Mouse (Mus musculus) MEL (cell line): Measurements from ENCODE around the gene Peli2. TPM values are rescaled to one million over a fixed set of nuclear protein-coding genes. Genes with fewer than 3 reads are reported as not detected.

Experiments
- DNase-seq: peaks from one replicate; pipeline ENCODE4 v3.0.0; 2011; ENCODE audit warnings: low read depth, low spot score
- H3K27ac ChIP-seq: 2 replicates; pipeline ENCODE4 v1.5.1; 2012; ENCODE audit warnings: low read depth, mild to moderate bottlenecking, control low read depth, low read length, moderate library complexity; ENCODE audit not compliant: control insufficient read depth
- H3K27me3 ChIP-seq, 2 experiments: fragments of 150-350 bp in 1 of 2; sonication (generic) in 1 of 2; 2 replicates each; pipeline ENCODE4 v1.6.1; 2012; ENCODE audit warnings: low read length in 2 of 2, mild to moderate bottlenecking in 2 of 2, improper control_type of control experiment in 1 of 2, moderate library complexity in 1 of 2; ENCODE audit not compliant: insufficient read depth in 2 of 2, control insufficient read depth in 1 of 2
- H3K36me3 ChIP-seq, 2 experiments: 2 replicates each; pipeline ENCODE4 v1.6.1; 2012 to 2014; ENCODE audit warnings: low read length in 2 of 2, improper control_type of control experiment in 1 of 2, inconsistent platforms in 1 of 2, mild to moderate bottlenecking in 1 of 2; ENCODE audit not compliant: insufficient read depth in 2 of 2, control insufficient read depth in 1 of 2
- H3K4me1 ChIP-seq, 2 experiments: fragments of 150-350 bp in 1 of 2; sonication (generic) in 1 of 2; 2 replicates each; pipeline ENCODE4 v1.6.1; 2012; ENCODE audit warnings: low read length in 2 of 2, improper control_type of control experiment in 1 of 2, mild to moderate bottlenecking in 1 of 2; ENCODE audit not compliant: insufficient read depth in 2 of 2, control insufficient read depth in 1 of 2
- H3K4me3 ChIP-seq, 2 experiments: fragments of 150-350 bp in 1 of 2; sonication (generic) in 1 of 2; 2 replicates each; pipeline ENCODE4 v1.5.1; 2012; ENCODE audit warnings: low read depth in 2 of 2, low read length in 2 of 2, mild to moderate bottlenecking in 2 of 2, moderate library complexity in 2 of 2, control low read depth in 1 of 2, improper control_type of control experiment in 1 of 2; ENCODE audit not compliant: control insufficient read depth in 1 of 2, insufficient read depth in 1 of 2
- H3K79me2 ChIP-seq: 2 replicates; pipeline ENCODE4 v1.6.1; 2012; ENCODE audit warnings: mild to moderate bottlenecking, low read length, moderate library complexity; ENCODE audit not compliant: control insufficient read depth, poor library complexity, insufficient read depth
- H3K9ac ChIP-seq: 2 replicates; pipeline ENCODE4 v1.6.1; 2012; ENCODE audit warnings: low read depth, mild to moderate bottlenecking, control low read depth, low read length, moderate library complexity; ENCODE audit not compliant: control insufficient read depth, poor library complexity, severe bottlenecking
- H3K9me3 ChIP-seq: fragments of 150-350 bp; sonication (generic); replicated peaks from 2 replicates; pipeline ENCODE4 v1.6.1; 2012; ENCODE audit warnings: mild to moderate bottlenecking, low read length, improper control_type of control experiment, moderate library complexity; ENCODE audit not compliant: insufficient read depth
- CHD2 ChIP-seq: IDR thresholded peaks from 2 replicates; pipeline ENCODE4 v1.6.1; 2011; ENCODE audit warnings: low read length, improper control_type of control experiment
- ELF1 ChIP-seq: IDR thresholded peaks from 2 replicates; pipeline ENCODE4 v1.6.1; 2014; ENCODE audit warnings: low read depth, mild to moderate bottlenecking, inconsistent platforms, low read length, improper control_type of control experiment, moderate library complexity
- EP300 ChIP-seq, 2 experiments: IDR thresholded peaks; 2 replicates each; pipeline ENCODE4 v1.6.1; 2011; ENCODE audit warnings: improper control_type of control experiment in 2 of 2, low read length in 2 of 2, low read depth in 1 of 2, mild to moderate bottlenecking in 1 of 2
- JUND ChIP-seq: IDR thresholded peaks from 2 replicates; pipeline ENCODE4 v1.6.1; 2011; ENCODE audit warnings: low read depth, mild to moderate bottlenecking, improper control_type of control experiment, low read length
- MAZ ChIP-seq: IDR thresholded peaks from 2 replicates; pipeline ENCODE4 v1.6.1; 2012; ENCODE audit warnings: low read depth, mild to moderate bottlenecking, inconsistent platforms, low read length, improper control_type of control experiment
- MYB ChIP-seq: IDR thresholded peaks from 2 replicates; pipeline ENCODE4 v1.6.1; 2011; ENCODE audit warnings: mild to moderate bottlenecking, low read depth, low read length, improper control_type of control experiment
- NELFE ChIP-seq: IDR thresholded peaks from 2 replicates; pipeline ENCODE4 v1.6.1; 2011; ENCODE audit warnings: low read depth, low read length, improper control_type of control experiment
- NRF1 ChIP-seq: IDR thresholded peaks from 2 replicates; pipeline ENCODE4 v1.6.1; 2014; ENCODE audit warnings: low read depth, mild to moderate bottlenecking, inconsistent platforms, low read length, improper control_type of control experiment, moderate library complexity; ENCODE audit not compliant: poor library complexity, insufficient read depth, severe bottlenecking
- POLR2A ChIP-seq, 2 experiments: IDR thresholded peaks; 2 replicates each; pipeline ENCODE4 v1.6.1; 2011 to 2012; ENCODE audit warnings: low read length in 2 of 2, mild to moderate bottlenecking in 2 of 2, control low read depth in 1 of 2, improper control_type of control experiment in 1 of 2, low read depth in 1 of 2, moderate library complexity in 1 of 2; ENCODE audit not compliant: control insufficient read depth in 1 of 2, insufficient read depth in 1 of 2, poor library complexity in 1 of 2
- RAD21 ChIP-seq: IDR thresholded peaks from 2 replicates; pipeline ENCODE4 v1.6.1; 2011; ENCODE audit warnings: mild to moderate bottlenecking, low read depth, low read length, improper control_type of control experiment
- RCOR1 ChIP-seq: IDR thresholded peaks from 2 replicates; pipeline ENCODE4 v1.6.1; 2012; ENCODE audit warnings: low read depth, mild to moderate bottlenecking, inconsistent platforms, low read length, improper control_type of control experiment
- SIN3A ChIP-seq: IDR thresholded peaks from 2 replicates; pipeline ENCODE4 v1.6.1; 2012; ENCODE audit warnings: low read length, improper control_type of control experiment, inconsistent platforms
- UBTF ChIP-seq: IDR thresholded peaks from 2 replicates; pipeline ENCODE4 v1.6.1; 2012; ENCODE audit warnings: low read depth, mild to moderate bottlenecking, inconsistent platforms, low read length, improper control_type of control experiment, moderate library complexity, borderline replicate concordance; ENCODE audit not compliant: insufficient read depth
- USF1 ChIP-seq: IDR thresholded peaks from 2 replicates; pipeline ENCODE4 v1.6.1; 2014; ENCODE audit warnings: low read depth, mild to moderate bottlenecking, inconsistent platforms, low read length, improper control_type of control experiment, moderate library complexity
- ZKSCAN1 ChIP-seq: IDR thresholded peaks from 2 replicates; pipeline ENCODE4 v1.6.1; 2012; ENCODE audit warnings: low read depth, mild to moderate bottlenecking, inconsistent platforms, low read length, improper control_type of control experiment, moderate library complexity
- ZMIZ1 ChIP-seq: IDR thresholded peaks from 2 replicates; pipeline ENCODE4 v1.6.1; 2012; ENCODE audit warnings: low read depth, mild to moderate bottlenecking, inconsistent platforms, low read length, improper control_type of control experiment, moderate library complexity
- ZNF384 ChIP-seq: IDR thresholded peaks from 2 replicates; pipeline ENCODE4 v1.6.1; 2012; ENCODE audit warnings: low read depth, mild to moderate bottlenecking, inconsistent platforms, low read length, improper control_type of control experiment
- polyA plus RNA-seq, 2 experiments: library from polyadenylated mRNA; stranded (reverse) in 1 of 2; unstranded in 1 of 2; fragments of >175 nt in 1 of 2; fragments of >200 nt in 1 of 2; gene quantifications; 2 replicates each; pipeline versions ENCODE4 v1.2.1 to v1.2.4; 2012; ENCODE audit warnings: low replicate concordance in 2 of 2, low read depth in 1 of 2; ENCODE audit not compliant: insufficient read length in 2 of 2, insufficient read depth in 1 of 2, missing spikeins in 1 of 2
- total RNA-seq: library from RNA; depleted of rRNA; stranded (reverse); fragments of 300-350 nt; gene quantifications from 2 replicates; pipeline ENCODE4 v1.2.3, GENCODE M21; 2012

Peli2 gene
- total and polyA plus RNA-seq, 3 experiments, result not detected

DNA sequence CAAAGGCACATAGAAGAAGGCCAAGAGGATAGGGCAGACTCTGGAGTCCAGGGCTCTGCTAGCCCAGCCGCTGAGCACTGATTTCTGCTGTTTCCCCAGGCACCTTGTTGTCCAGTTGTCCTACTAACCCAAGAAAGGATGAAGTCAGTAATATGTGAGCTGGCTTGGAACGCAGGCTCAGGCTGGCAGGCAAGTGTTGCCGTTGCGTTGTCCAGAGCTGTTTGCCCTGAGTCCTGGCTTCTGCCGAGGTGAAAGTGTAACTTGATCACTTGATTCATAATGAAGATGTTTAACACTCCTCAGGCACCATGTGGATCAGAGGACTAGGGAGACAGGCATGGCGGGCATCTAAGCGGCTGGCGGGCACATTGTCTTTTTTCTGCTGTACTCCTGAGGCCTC, 21.1 kb downstream of the Peli2 start:
- no peak for DNase-seq
- H3K9ac ChIP-seq, result no peak overlapping the region
- no peaks in the 10 kb centered on the region for H3K9me3 ChIP-seq
- H3K27me3 ChIP-seq, result no peaks in the 10 kb centered on the region
- H3K4me1 ChIP-seq, result no peaks in the 10 kb centered on the region
- no peaks in the 10 kb centered on the region for H3K36me3 ChIP-seq
- no peak overlapping the region for H3K4me3 ChIP-seq
- H3K27ac ChIP-seq, result no peak overlapping the region
- no peak for TF ChIP-seq ELF1
- TF ChIP-seq ZNF384, result no peak
- no peak for TF ChIP-seq CHD2
- no peak for TF ChIP-seq ZMIZ1
- no peak for TF ChIP-seq POLR2A (IDR thresholded peaks at IDR 0.05; ENCODE audit: control insufficient read depth in 1 of 2, insufficient read depth in 1 of 2, low read depth in 1 of 2, low read length in 2 of 2, poor library complexity in 1 of 2)
- no peak for TF ChIP-seq SIN3A
- no peak for TF ChIP-seq RAD21
- no peak for TF ChIP-seq NELFE
- TF ChIP-seq JUND, result no peak
- TF ChIP-seq RCOR1, result no peak
- TF ChIP-seq NRF1, result no peak
- no peak for TF ChIP-seq MAZ
- no peak for TF ChIP-seq USF1
- TF ChIP-seq MYB, result no peak
- TF ChIP-seq ZKSCAN1, result no peak
- no peak for TF ChIP-seq EP300 (IDR thresholded peaks at IDR 0.05; ENCODE audit: low read depth in 1 of 2, low read length in 2 of 2)
- no peaks in the 10 kb centered on the region for H3K79me2 ChIP-seq

- no peak for DNase-seq
- Histone ChIP-seq H3K79me2 (no peaks in the 10 kb centered on the region), H3K4me3 (no peak overlapping the region), H3K9ac (no peak overlapping the region), H3K27ac (no peak overlapping the region), H3K9me3 (no peaks in the 10 kb centered on the region), H3K27me3 (no peaks in the 10 kb centered on the region), H3K4me1 (no peaks in the 10 kb centered on the region), H3K36me3 (no peaks in the 10 kb centered on the region)
- TF ChIP-seq UBTF (no peak), ZMIZ1 (no peak), MYB (no peak)
These were observed 22.1 kb downstream of the Peli2 start for GRCm38 (mm10) chr14:48142696-48143095.
